Mouse (Mus musculus): ENCODE data around the gene Cyp4f16. TPM values are rescaled to one million over a fixed set of nuclear protein-coding genes. Genes with fewer than 3 reads are reported as not detected.
A peak's percentile ranks its signal among the peaks of the same experiment; 100 is the strongest.
"Not testable (repeated sequence)": the region's sequence is repeated elsewhere in the genome, so short reads cannot be mapped to it uniquely, and the experiment has no call there.

Cyp4f16 gene
- polyA plus RNA-seq, 1 experiment, result 21.6 TPM

DNA sequence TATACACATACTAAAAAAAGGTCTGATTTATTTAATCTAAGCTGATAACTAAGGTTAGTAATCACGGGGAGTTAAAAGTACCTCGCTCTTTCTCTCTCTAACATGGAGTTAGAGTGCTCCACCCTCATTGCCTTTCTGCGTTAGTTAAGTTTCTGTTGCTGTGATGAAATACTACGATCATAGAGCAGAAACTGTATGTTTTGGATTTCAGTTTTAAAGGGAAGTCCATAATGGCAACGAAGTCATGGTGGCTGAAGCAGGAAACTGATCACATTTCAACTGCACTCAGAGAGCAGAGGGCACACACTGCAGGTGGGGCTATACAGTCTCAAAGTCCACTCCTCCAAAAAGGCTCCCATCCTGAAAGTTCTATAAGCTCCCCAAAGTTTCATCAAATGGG lies 13.5 kb upstream of the Cyp4f16 start:
- TF ChIP-seq POLR2A (IDR thresholded peaks at IDR 0.05; ENCODE audit: borderline replicate concordance, extremely low read depth, insufficient read depth, insufficient read length, poor library complexity, severe bottlenecking), result no peak
- no peak for TF ChIP-seq CTCF (IDR thresholded peaks at IDR 0.05; ENCODE audit: borderline replicate concordance, extremely low read depth, insufficient read depth, insufficient read length)
- no peak for DNase-seq (ENCODE audit: low read depth)

DNA sequence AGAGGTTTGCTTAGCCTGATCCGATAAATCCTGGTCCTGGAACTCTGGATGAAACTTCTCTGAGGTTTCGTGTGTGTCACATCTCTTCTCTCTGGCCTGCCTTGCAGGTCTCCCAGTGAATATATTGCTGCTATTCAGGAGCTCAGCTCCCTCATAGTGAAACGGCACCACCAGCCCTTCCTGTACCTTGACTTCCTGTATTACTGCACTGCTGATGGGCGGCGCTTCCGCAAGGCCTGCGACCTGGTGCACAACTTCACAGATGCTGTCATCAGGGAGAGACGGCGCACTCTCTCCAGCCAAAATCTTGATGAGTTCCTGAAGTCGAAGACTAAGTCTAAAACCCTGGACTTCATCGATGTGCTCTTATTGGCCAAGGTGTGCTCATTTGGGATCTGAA lies 12.5 kb upstream of the Cyp4f16 start:
- TF ChIP-seq POLR2A (IDR thresholded peaks at IDR 0.05; ENCODE audit: borderline replicate concordance, extremely low read depth, insufficient read depth, insufficient read length, poor library complexity, severe bottlenecking), result no peak
- no peak for TF ChIP-seq CTCF (IDR thresholded peaks at IDR 0.05; ENCODE audit: borderline replicate concordance, extremely low read depth, insufficient read depth, insufficient read length)
- no peak for DNase-seq (ENCODE audit: low read depth)

DNA sequence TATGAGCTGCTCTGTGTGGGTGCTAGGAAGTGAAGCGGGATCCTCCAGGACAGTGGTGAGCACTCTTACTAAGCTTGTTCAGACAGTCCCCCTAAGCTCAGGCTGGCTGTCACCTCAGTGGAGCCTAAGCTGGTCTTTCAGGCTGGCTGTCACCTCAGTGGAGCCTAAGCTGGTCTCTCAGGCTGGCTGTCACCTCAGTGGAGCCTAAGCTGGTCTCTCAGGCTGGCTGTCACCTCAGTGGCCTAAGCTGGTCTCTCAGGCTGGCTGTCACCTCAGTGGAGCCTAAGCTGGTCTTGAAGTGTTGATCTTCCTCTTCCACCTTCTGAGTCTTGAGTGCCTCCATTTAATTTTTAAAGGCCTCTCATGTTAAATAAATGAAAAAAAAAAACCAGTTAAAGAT lies 10.0 kb upstream of the Cyp4f16 start:
- DNase-seq (ENCODE audit: low read depth), result not testable (repeated sequence)

DNA sequence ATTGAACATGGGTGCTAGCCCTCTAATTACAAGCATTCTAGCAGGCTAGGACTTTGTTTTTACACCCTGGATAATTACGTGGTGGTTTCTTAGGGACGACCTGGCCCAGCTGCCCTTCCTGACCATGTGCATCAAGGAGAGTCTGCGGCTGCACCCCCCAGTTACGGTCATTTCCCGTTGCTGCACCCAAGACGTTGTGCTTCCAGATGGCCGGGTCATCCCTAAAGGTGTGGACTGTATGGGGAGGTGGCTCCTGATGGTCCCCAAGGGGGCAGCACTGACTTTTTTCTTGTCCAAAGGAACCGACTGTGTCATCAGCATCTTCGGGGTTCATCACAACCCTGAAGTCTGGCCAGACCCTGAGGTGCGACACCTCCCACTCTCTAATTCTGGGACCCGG lies 8.6 kb upstream of the Cyp4f16 start:
- TF ChIP-seq CTCF (IDR thresholded peaks at IDR 0.05; ENCODE audit: borderline replicate concordance, extremely low read depth, insufficient read depth, insufficient read length) (no peak), POLR2A (IDR thresholded peaks at IDR 0.05; ENCODE audit: borderline replicate concordance, extremely low read depth, insufficient read depth, insufficient read length, poor library complexity, severe bottlenecking) (no peak)

DNA sequence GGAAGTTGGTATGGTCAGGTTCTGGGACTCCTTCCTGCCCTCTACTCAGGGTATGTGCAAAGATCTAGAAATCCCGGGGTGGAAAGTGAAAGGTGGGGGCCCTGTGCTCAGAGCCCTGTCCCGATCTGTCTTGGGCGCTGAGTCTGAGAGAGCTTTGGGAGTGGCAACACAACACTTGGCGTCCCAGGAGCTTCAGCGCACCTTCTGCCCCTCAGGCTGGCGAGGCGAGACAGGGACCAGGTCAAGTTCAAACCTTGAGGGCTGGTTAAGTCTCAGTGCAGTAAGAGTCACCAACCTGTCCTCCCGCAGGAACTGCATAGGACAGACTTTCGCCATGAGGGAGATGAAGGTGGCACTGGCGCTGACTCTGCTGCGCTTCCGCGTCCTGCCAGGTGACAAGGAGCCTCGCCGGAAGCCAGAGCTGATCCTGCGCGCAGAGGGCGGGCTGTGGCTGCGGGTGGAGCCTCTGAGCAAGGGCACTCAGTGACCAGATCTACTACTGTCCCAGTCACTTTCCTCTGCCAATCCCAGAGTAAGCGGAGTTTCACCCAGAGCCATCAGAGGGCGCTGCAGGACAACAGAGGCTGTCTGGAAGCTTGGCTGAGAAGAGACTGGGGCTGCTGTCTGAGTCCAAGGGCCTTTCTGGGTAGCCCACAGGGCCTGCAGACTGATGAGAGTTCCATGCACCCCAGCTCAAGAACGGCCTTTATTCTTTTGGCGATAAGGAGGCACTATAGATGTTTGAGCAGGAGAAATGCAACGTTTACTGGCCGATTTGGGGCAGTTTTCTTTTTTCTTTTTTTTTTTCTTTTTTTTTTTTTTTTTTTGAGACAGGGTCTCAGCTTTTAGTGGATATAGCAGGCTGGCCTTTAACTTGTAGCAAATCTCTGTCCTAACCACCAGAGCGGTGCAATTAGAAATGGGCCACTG lies 7.7 kb upstream of the Cyp4f16 start:
- DNase-seq (ENCODE audit: low read depth), result peak; percentile 86
- TF ChIP-seq CTCF (IDR thresholded peaks at IDR 0.05; ENCODE audit: borderline replicate concordance, extremely low read depth, insufficient read depth, insufficient read length) (peak; percentile 81), POLR2A (IDR thresholded peaks at IDR 0.05; ENCODE audit: borderline replicate concordance, extremely low read depth, insufficient read depth, insufficient read length, poor library complexity, severe bottlenecking) (no peak)

More for the DNA sequence above, 8.6 kb upstream of the Cyp4f16 start:
- DNase-seq (ENCODE audit: low read depth), result no peak

DNA sequence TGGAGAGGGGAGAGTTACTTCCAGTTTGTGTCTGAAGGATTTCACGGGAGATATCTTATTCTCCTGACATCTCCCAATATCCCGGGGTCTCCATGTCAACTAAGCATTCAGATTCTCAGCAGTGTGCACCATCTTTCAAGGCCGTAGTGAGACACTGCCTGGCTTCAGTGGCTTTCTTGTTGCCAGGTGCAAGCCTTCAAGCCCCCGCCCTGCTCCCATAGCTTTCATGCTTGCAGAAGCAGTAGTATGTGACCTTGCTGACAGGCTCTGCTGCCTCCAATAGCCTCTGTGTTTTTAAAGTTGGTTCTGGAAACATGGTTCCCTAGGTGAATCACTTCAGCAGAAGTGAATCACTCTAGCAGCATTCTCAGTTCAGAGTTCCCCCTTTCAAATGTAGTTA lies 4.0 kb upstream of the Cyp4f16 start:
- DNase-seq (ENCODE audit: low read depth), result not testable (repeated sequence)

DNA sequence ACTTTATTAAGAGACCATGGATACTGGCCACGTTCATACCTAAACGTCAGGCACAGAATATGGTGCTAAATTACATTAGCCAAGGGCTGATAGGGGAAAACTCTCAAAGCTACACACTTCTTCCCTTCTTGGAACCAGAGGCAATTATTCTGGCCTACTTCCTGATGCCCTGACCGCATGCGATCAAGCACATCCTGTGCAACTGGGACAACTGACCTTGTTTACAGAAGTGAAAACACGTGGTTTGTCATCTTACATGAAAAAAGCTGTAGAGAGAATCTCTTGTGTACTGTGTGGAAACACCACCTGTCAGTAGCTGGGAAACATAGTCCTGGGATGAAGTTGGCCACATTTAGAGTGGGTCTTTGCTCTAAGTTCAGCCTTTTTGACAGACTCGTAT lies 2.3 kb upstream of the Cyp4f16 start:
- TF ChIP-seq CTCF (IDR thresholded peaks at IDR 0.05; ENCODE audit: borderline replicate concordance, extremely low read depth, insufficient read depth, insufficient read length), result no peak
- TF ChIP-seq POLR2A (IDR thresholded peaks at IDR 0.05; ENCODE audit: borderline replicate concordance, extremely low read depth, insufficient read depth, insufficient read length, poor library complexity, severe bottlenecking), result no peak
- DNase-seq (ENCODE audit: low read depth), result no peak

DNA sequence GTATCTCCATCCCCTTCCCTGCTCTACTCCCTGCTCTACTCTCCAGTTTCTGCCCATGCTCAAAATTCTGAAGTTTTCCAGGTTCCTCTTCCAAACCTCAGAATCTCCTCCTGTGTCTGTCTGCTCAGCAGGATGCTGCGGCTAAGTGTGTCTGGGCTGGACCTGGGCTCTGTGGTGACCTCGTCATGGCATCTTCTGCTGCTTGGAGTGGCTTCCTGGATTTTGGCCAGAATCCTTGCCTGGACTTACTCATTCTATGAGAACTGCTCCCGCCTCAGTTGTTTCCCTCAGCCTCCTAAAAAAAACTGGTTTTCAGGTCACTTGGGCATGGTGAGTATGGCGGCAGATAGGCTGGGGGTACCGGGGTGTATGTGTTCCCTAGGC lies 501 bp downstream of the Cyp4f16 start:
- no peak for DNase-seq (ENCODE audit: low read depth)
- TF ChIP-seq POLR2A (IDR thresholded peaks at IDR 0.05; ENCODE audit: borderline replicate concordance, extremely low read depth, insufficient read depth, insufficient read length, poor library complexity, severe bottlenecking) (no peak), CTCF (IDR thresholded peaks at IDR 0.05; ENCODE audit: borderline replicate concordance, extremely low read depth, insufficient read depth, insufficient read length) (no peak)

DNA sequence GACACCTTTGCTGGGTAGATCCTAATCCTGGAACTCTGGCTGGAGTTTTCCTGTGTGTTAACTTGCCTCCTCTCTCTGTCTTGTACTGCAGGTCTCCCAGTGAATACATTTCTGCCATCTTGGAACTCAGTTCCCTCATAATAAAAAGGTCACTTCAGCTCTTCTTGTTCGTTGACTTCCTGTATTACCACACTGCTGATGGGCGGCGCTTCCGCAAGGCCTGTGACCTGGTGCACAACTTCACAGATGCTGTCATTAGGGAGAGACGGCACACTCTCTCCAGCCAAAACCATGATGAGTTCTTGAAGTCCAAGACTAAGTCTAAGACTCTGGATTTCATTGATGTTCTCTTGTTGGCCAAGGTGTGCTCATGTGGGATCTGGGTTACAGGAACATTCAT lies 8.4 kb downstream of the Cyp4f16 start:
- DNase-seq (ENCODE audit: low read depth), result not testable (repeated sequence)

DNA sequence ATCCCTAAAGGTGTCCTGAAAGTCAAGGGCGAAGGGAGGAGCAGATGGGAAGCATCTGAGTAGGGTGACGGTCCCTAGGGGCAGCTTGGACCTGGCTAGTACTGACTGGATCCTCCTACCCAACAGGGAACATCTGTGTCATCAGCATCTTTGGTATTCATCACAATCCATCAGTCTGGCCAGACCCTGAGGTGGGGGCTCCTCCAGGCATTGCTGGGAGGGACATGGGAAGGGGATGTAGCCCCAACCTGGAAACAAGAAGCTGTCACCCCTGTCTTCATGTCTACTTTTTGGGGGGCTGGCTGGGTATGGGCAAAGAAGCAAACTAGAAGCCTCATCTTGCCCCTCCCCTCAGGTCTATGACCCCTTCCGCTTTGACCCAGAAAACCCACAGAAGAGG lies 14.0 kb downstream of the Cyp4f16 start:
- DNase-seq (ENCODE audit: low read depth), result not testable (repeated sequence)

DNA sequence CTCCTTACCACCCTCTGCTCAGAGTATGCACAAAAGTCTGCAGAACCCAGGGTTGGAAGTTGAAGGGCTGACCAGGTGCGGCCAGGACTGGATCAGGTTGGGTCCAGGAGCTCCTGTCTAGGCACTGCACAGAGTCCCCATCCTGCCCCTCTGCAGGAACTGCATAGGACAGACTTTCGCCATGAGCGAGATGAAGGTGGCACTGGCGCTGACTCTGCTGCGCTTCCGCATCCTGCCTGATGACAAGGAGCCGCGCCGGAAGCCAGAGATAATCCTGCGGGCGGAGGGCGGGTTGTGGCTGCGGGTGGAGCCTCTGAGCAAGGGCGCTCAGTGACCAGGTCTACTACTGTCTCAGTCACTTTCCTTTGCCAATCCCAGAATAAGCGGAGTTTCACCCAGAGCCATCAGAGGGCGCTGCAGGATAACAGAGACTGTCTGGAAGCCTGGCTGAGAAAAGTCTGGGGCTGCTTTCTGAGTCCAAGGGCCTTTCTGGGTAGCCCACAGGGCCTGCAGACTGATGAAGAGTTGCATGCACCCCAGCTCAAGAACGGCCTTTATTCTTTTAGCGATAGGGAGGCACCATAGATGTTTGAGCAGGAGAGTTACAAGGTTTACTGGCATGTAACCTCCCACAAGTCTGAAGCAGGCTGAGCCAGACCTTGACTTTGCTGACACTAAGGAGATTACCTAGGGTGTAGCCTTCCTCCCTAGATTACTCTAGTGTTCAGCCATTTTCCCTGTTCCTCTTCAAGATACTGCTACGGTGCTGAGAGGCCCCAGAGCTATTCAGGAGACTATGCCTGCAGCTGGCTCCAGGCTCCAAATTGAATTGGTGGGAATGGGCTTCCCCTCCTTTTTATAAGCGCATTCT lies 14.8 kb downstream of the Cyp4f16 start:
- DNase-seq (ENCODE audit: low read depth), result peak; percentile 89
- TF ChIP-seq CTCF (IDR thresholded peaks at IDR 0.05; ENCODE audit: borderline replicate concordance, extremely low read depth, insufficient read depth, insufficient read length) (peak; percentile 78), POLR2A (IDR thresholded peaks at IDR 0.05; ENCODE audit: borderline replicate concordance, extremely low read depth, insufficient read depth, insufficient read length, poor library complexity, severe bottlenecking) (no peak)

DNA sequence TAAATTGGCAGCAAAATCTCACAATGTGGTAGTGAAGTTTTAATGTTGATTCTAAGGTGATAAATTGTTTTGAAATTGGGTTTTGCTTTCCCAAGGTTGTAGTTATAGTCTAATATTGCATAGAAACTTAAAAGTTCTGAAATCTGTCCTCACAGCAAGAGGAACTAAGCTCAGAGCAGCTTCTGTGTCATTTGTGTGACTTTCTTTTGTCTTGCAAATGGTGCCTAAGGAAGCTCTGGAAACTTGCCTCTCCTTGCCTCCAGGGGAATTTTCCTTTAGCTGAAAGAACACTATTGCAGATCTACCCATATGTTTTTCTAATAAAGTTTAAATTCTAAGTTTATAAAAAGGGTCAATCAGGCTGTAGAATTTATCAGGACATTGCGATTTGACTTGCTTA lies 16.7 kb downstream of the Cyp4f16 start:
- DNase-seq (ENCODE audit: low read depth), result not testable (repeated sequence)

DNA sequence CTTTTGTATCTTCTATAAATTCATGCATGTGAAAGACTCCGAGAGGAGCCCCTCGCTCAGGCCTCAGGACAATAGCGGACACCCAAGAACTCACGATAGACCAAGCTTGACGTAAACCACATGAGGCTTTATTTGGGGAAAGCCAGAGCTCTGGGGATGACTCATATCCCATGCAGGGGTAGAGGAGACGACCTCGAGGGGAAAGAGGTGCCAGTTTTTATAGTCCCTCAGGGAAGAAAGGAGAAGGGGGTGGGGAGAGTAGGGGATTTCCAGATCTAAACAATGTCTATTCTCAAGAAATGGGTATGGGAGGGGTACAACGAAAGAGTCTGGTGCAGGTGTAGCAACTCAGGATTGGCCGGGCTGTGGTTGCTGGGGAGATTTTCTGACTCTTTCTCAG lies 18.0 kb downstream of the Cyp4f16 start:
- DNase-seq (ENCODE audit: low read depth), result not testable (repeated sequence)

DNA sequence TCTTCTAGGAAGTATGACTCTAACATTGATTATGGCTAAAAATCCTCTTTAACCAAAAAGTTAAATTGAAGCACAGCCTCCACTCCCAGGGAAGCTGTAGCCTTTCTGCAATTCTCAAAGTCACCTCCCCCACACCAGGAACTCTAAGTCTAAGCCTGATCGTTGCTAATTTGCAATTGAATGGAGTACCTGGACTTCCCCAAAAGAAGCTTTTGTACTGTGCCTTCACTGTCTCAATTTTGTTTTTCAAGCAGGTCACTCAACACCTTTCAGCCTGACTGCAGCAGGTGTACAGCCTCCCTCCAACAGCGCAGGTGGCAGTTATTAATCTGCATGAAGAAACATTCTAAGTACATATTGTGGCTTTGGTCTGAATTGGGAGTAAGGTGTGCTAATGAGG lies 26.9 kb downstream of the Cyp4f16 start:
- not testable (repeated sequence) for DNase-seq (ENCODE audit: low read depth)

DNA sequence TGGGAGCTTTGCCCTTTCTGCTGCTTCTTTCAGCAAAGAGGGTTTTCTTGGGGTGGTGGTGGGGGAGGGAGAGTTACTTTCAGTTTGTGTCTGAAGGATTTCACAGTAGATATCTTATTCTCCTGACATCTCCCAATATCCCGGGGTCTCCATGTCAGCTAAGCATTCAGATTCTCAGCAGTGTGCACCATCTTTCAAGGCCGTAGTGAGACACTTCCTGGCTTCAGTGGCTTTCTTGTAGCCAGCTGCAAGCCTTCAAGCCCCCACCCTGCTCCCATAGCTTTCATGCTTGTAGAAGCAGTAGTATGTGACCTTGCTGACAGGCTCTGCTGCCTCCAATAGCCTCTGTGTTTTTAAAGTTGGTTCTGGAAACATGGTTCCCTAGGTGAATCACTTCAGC lies 36.9 kb downstream of the Cyp4f16 start:
- DNase-seq (ENCODE audit: low read depth), result not testable (repeated sequence)
